Mouse (Mus musculus) heart, postnatal 10 days (tissue): ENCODE data around the gene Dnm3. TPM values are rescaled to one million over a fixed set of nuclear protein-coding genes. Genes with fewer than 3 reads are reported as not detected.

Experiments
- DNase-seq, 2 experiments: peaks; one replicate each; pipeline ENCODE4 v3.0.0; 2021
- intact Hi-C: fragments of 180-260 bp; cut with DNase I; formaldehyde crosslinking; loops from one replicate; pipeline ENCODE4 v1.15.1; 2025
- total RNA-seq, 2 experiments: library from RNA; stranded (reverse); gene quantifications; 2 replicates each; pipeline ENCODE4 v1.2.3; 2021

Gene Dnm3
- total RNA-seq, 2 experiments from 2014 or later = 6.4 to 8.4 TPM

DNA sequence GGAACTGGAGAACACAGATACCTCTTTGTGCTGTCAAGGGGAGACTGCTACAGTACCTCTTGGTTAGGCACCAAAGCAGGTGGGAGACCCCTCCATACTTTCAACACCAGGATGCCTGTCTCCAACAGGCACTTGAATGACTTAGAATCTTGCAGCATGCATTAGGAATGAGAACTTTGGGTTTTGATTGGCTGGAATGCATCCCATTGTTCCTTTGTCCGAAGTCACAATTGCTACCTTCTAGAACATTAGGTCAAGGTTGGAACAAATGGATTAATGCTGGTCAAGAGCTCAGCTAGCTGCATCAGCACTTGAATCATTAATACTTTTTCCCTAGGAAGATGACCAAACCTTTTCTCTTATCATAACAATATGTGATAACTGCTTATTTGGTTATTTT, 498.3 kb downstream of the Dnm3 start, which contains the start of gene 4930558K02Rik:
Gene 4930558K02Rik (minus strand): TSS at position 101 of the 400 bp plus-strand sequence.
- no peak for DNase-seq
- intact Hi-C loops = loop anchor here (5.0 to 10.0 kb wide), 2 partner anchors 232 to 575 kb away; no protein-coding TSS in a partner anchor

DNA sequence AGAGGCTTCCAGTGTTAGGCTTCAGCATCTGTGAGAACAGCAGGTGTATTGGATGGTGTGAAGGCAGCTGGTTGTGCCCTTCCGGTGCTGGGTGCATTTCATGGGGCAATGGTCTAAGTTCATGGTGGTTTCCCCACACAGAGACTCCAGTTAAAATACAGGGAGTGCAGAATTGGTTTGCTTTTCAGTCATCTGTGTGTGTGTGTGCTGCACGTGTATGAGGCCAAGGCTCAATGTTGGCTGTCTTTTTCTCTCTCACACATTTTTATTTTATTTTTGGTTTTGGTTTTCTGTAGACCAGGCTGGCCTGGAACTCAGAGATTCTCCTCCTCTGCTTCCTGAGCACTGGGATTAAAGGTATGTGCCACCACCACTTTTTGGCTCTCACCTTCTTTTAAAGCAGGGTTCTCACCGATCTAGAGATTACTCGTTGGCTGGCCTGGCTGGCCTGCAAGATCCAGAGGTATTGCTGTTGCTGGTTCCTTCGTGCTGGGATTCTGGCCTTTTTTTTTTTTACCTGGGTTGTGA, 499.6 kb downstream of the Dnm3 start:
- intact Hi-C loops = loop anchor here (5.0 to 10.0 kb wide), 2 partner anchors 231 to 573 kb away; no protein-coding TSS in a partner anchor
- DNase-seq = no peak

DNA sequence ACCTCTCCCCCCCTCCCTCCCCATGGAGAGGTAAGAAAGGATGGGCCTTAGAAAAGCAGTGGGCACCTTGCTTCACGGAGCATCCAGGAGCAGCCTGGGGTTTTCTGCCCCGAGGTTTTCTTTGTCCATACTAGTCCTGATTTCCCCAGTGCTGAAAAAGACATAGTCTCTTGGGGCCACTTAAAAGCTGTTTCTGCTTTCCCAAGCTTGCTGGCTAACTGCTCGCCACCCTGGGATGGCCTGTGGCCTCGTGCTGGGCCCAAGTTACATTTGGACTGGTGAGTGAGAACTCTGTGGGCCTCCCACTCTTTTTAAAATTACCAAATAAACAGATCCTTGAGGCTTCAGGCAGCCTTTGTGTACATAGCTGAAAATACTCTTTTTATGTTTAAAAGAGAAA, 500.5 kb downstream of the Dnm3 start:
- DNase-seq = no peak
- intact Hi-C loops = loop anchor here (2.0 to 10.0 kb wide), 3 partner anchors 230 to 573 kb away; no protein-coding TSS in a partner anchor

DNA sequence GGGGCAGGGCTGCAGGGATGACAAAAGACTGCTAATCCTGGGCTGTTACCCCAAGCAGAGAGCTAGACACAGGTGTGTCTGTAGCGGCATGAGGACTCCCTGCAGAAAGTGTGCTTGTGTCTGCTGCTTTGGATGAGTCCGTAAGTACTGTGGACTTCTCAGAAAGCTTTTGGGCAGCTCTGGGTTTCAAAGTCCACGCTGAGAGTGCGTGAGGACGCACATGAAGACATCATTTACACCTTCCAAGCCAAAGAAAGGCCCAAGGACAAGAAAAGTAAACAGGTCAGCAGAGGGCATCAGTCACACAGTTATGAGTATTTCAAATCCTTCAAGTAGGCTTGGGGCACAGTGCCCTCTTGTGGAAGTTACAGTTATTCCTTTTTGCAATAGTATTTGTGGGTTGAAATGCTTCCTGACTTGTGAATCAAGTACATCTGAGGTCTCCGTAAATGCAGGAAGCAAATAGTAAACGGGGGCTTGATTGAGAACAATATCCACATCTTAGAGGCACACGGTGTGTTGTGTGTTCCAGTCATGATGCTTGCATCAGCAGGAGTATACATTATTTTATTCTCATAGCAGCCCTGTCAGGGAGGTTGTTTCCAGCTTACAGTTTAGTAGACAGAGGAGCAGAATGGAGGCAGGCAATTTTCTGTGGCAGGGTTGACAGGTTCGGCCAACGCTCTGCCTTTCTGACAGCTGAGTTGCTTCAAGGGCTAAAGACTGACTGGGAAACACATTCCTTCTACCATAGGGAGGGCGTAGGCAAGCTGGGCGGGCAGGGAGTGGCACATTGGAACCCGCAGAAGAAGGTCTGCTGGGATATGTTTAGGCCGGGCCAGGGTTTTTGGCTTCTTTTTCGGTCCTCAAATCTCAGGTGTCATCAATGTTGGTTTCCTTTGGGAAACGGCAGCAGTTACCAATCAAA, 501.3 kb downstream of the Dnm3 start:
- intact Hi-C loops = loop anchor here (2.0 to 10.0 kb wide), 3 partner anchors 229 to 572 kb away; no protein-coding TSS in a partner anchor
- peak; percentile 86 to 90 for DNase-seq

DNA sequence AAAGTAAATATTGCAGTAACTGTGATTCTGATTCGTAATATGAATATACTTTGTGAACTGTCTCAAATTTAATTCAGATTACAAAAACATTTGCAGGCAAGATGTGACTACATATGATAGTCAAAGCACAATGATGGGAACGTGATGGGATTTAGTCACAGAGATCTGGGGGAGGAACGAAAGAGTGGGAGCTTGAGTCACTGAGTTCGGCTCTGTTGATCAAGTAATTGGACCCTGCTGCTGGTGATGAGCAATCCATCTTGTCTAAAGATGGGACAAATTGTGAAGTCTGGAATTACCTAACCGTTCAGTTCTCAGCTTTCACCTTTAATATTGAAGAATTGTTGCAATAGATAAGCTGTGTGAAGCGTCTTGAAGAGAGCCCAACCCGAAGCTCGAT, 505.6 kb downstream of the Dnm3 start:
- intact Hi-C loops = loop anchor here (10.0 kb wide), 1 partner anchor 567 kb away; no protein-coding TSS in a partner anchor
- DNase-seq = no peak

DNA sequence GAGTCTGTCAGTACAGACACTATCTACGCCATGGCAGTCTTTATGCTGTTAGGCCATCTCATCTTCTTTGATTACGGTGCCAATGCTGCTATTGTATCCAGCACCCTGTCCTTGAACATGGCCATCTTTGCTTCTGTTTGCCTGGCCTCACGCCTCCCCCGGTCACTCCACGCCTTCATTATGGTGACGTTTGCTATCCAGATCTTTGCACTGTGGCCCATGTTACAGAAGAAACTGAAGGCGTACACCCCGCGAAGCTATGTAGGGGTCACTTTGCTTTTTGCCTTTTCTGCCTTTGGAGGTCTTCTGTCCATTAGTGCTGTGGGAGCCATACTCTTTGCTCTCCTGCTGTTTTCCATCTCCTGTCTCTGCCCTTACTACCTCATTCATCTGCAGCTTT, 507.0 kb downstream of the Dnm3 start:
- intact Hi-C loops = loop anchor here (10.0 kb wide), 1 partner anchor 566 kb away; no protein-coding TSS in a partner anchor
- DNase-seq = no peak

DNA sequence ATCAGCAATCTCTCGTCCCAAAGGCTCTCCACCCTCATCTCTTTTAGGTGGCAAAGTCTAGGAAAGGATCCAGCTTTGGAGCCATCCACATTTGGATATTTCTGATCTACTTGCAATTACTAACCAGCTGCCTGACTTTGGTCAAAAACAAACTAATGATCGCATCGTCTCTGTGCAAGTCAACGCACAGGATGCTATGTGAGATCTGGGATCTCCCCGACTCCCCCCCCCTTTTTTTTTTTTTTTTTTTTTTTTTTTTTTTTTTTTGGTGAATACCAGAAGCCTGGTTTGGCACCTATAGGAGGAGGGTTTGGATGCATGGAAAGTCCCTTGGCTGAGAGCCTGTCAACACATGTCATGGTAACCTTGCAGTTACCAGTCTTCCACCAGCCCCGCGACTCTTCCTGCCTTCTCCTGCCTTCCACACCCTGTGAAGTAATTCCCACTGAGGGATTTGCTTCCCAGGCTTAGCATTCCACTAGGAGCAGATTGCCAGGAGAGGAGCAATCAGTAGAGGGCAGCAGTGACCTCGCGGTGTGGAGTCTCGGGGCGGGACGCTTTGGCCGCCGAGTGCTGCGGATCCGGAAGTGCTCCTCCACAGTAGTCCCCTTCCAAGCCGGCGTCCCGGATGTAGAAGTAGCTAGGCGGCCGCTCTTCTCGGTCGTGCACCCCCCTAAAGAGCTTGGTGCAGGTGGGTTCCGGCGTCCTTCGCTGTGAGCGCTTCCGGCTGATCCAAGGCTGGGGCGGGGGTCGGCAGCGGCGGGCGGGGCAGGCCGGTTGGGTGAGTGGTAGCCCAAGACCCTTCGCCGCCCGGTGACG, 509.0 kb downstream of the Dnm3 start, which contains the start of gene Pigc:
Gene Pigc (plus strand): TSS at position 598 of the 819 bp plus-strand sequence.
- DNase-seq = peak; percentile 96 to 97
- intact Hi-C loops = no loop called here

DNA sequence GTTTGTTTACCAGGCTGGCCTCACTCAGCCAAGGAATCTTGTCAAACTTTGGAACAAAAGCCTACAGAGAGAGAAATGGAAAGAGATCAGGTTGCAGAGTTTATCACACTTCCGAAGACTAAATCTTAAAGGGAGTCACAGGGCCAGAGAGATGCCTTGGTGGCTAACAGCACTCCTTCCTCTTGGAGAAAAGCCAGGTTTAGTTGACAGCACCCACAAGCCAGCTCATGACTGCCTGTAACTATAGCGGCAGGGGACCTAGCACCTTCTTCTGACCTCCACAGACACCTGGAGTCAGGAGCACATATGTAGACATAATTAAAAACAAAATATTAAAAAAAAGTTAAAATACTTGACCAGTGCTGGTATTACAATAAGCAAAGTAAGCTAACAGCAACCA, 509.9 kb downstream of the Dnm3 start:
- DNase-seq = no peak
- intact Hi-C loops = no loop called here

DNA sequence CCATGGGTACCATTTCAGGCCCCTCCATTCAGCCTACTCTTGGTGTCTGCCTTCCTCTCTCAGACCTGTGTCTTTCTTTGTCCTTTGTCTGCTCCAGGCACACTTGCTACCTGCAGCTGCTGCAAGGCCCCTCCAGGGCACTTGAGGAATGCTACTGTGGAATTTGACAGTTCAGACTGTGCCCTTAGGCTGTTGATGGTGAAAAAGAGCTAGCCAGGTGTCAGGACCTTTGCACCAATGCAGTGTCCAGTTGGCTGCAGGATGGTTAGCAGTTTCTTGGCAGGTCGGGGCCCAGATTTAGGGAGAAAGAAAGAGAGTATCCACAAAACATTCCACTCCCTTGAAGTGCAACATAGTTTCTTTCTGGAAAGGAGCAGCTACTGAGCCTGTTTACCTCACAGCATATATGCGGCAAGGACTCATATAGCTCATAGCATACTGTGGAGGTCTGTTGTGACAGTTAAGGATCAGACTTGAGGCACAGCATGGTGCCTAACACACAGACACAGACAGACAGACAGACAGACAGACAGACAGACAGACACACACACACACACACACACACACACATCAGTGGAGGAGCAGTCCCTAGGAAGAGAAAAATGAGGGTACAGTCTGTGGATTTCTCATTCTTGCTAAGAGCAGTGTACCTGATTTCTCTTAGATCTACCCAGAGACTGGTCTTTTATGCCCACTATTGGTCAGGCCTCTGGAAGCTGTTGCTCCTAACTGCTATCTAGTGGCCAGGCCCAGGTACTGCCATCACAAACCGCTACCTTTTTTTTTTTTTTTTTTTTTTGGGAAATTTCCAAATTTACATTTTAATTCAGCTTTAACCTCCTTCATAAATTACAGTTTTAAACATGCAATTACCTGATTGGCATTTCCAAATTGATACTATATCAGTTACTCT, 515.1 kb downstream of the Dnm3 start:
- intact Hi-C loops = loop anchor here (2.0 to 5.0 kb wide), 2 partner anchors 88 to 215 kb away; no protein-coding TSS in a partner anchor
- DNase-seq = peak in 1 of 2 experiments; percentile 27

DNA sequence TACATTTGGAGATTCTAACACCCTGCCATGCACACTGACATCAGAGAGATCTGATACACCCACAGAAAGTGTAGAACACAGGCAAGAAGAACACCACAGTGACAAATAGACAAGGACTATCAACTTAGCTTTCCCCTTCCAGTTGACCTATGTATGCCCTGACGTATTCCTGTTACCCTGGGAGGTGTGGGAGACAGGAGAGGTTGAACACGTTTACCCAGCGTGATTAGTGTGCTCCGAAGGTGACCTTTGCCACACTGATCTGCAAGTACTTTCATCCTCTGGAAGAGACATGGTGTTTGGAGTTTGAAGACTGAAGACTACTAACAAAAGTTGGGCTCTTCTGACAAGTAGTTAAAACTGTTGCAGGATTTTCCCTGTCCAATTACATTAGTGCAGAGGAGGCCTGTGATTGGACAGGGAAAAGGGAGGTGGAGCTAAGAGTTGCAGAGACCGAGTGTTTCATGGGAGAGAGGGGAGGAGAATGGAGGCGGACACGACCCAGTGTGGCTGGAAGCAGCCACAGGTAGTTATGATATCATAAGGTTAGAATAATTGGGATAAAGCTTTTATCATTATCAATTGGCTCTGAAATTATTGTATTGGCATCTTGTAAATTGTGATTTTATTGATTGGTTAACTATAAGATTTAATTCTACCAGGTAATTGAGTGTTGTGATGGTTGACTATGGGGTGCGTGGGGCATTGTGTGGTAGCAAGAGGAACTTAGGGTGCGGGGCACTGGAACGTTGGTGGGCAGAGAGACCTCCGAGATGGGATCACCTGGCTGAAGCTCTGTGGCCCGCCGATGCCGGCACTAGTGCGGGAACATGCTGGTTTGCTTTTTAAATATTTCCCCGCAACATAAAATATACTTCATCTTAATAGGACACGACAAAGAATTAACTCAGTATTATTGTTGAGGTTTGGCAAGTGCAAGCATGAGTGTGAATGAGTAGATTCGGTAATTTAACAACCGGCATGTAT, 519.6 kb downstream of the Dnm3 start:
- intact Hi-C loops = no loop called here
- DNase-seq = no peak

DNA sequence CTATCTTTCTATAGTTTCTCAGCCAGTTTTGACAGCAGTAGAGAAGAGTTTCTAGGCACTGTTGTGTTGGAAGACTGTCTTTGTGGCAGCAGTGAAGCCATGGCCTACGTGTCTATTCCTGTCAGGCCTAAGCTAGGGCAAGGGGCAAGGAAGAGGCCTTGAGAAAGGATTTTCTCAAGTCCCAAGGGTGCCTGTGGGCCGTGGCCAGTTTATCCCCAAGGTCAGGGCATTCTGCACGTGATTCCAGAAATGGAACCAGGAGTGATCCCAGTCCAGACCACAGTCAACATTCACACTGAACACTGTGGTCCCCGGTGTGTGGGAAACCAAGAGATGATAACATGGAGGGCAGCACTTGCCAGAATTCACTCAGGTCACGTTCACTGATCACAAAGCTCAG, 522.0 kb downstream of the Dnm3 start:
- no peak for DNase-seq
- intact Hi-C loops = no loop called here

DNA sequence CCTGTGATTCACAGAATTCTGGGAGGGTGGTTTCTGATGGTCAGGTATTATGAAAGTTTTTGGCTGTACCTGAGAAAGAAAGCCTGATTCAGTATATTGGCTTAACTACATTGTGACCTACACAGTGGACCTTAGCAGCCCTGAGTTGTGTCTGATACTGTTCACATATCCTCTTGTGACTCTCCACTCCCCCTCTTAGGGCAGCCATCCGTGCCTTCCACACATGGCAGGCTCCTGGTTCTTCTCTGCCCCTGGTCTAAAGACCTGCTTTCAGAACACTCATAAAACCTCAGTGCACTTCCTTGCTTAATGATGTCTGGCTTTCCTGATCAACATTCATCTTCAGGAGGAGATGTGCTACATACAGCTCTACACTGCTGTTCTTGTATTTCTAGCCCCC, 525.2 kb downstream of the Dnm3 start:
- intact Hi-C loops = no loop called here
- DNase-seq = no peak

DNA sequence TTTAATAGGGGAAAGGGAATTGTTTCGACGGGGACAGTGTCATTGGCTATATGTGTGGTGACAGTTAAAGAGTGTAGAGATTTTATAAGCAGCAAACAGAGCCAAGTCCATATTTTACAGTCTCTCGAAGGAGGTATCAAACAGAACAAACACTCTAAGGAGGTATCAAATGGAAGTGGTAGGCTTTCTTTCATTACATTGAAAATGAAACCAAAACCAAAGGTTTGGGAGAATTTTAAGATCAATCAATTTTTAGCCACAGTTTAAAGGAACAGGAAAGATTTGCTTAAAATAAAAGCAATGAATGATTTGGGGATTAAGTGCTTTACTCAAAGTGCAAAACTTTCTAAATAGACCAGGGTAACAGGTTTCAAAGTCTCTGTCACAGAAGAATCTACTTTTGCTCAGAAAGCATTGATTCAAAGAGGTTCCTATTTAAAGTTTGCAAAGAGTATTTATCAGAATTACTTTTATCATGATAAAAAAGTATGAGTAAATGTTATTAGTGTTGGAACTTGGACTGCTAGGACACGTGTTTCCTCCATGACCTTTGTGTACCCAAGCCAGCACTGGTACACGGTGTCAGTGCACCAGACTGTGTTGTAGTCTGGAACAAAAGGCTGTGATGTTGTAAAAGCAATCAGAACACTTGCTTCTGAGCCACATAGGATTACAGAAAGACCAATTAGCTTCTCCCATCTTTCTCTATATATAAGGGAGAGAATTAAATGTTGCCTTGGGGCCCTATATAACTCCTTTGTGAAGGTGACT, 526.6 kb downstream of the Dnm3 start:
- intact Hi-C loops = no loop called here
- no peak for DNase-seq

DNA sequence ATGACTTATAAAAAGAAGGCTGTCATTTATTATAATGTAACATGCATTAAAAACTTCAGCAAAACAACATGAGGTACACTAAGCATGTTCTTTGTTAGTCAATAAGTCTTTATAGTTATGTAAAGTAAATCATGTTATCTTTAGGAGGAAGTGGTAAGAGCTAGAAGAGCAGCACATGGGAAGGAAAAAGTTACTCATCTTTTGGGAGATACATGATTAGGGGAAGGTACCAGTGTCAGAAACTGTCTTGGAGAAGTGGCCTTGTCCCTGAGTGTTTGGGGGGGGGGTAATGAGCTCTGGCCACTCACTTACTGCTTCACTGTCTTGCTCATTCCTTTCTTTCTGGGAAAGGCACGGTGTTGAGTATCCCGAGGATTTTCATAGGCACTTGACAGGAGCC, 535.8 kb downstream of the Dnm3 start:
- DNase-seq = no peak
- intact Hi-C loops = no loop called here
